Mouse (Mus musculus): ENCODE data around the gene H2-Ke6. TPM values are rescaled to one million over a fixed set of nuclear protein-coding genes. Genes with fewer than 3 reads are reported as not detected.

Gene H2-Ke6
- polyA plus RNA-seq, 1 experiment, result 91.2 TPM

GRCm38 (mm10) chr17:34024861-34025755 lies 2.8 kb downstream of the H2-Ke6 start:
- Histone ChIP-seq H3K4me3 (replicated peaks; ENCODE audit: extremely low read depth, low read depth, low read length) (peak overlapping the region; percentile 83), H3K4me1 (ENCODE audit: control insufficient read depth, insufficient read depth, low read length) (peaks cover 18% of the 10 kb centered on the region)
- no peak for DNase-seq
- no peak for TF ChIP-seq CTCF (IDR thresholded peaks at IDR 0.05; ENCODE audit: insufficient read depth, low read length)
- TF ChIP-seq POLR2A (IDR thresholded peaks at IDR 0.05; ENCODE audit: borderline replicate concordance, extremely low read depth, low read depth, low read length), result no peak
- WGBS, result 2% methylated on average over 57 of the region's 57 CpGs

GRCm38 (mm10) chr17:34024317-34024821 lies 3.5 kb downstream of the H2-Ke6 start, which contains the start of gene Ring1:
TSS of gene Ring1 (minus strand) at chr17:34024680.
- TF ChIP-seq CTCF (IDR thresholded peaks at IDR 0.05; ENCODE audit: insufficient read depth, low read length) (no peak), POLR2A (IDR thresholded peaks at IDR 0.05; ENCODE audit: borderline replicate concordance, extremely low read depth, low read depth, low read length) (peak; percentile 95)
- under 1% methylated on average over 58 of the region's 58 CpGs for WGBS
- DNase-seq, result peak; percentile 91
- H3K4me3 ChIP-seq (replicated peaks; ENCODE audit: extremely low read depth, low read depth, low read length), result peak within 1 kb of the TSS; percentile 83
- H3K4me1 ChIP-seq (ENCODE audit: control insufficient read depth, insufficient read depth, low read length), result peaks cover 16% of the 10 kb centered on the region

GRCm38 (mm10) chr17:34023678-34024077 lies 4.2 kb downstream of the H2-Ke6 start:
- no peak overlapping the region for H3K4me3 ChIP-seq (replicated peaks; ENCODE audit: extremely low read depth, low read depth, low read length)
- no peak for DNase-seq
- TF ChIP-seq CTCF (IDR thresholded peaks at IDR 0.05; ENCODE audit: insufficient read depth, low read length) (no peak), POLR2A (IDR thresholded peaks at IDR 0.05; ENCODE audit: borderline replicate concordance, extremely low read depth, low read depth, low read length) (no peak)
- peaks cover 16% of the 10 kb centered on the region for H3K4me1 ChIP-seq (ENCODE audit: control insufficient read depth, insufficient read depth, low read length)
- whole genome bisulfite sequencing, result 56% methylated on average over 9 of the region's 9 CpGs

- Histone ChIP-seq H3K4me3 (replicated peaks; ENCODE audit: extremely low read depth, low read depth, low read length) (no peak overlapping the region), H3K4me1 (ENCODE audit: control insufficient read depth, insufficient read depth, low read length) (peaks cover 16% of the 10 kb centered on the region)
- no peak for DNase-seq
- TF ChIP-seq CTCF (IDR thresholded peaks at IDR 0.05; ENCODE audit: insufficient read depth, low read length) (no peak), POLR2A (IDR thresholded peaks at IDR 0.05; ENCODE audit: borderline replicate concordance, extremely low read depth, low read depth, low read length) (no peak)
- 96% methylated on average over 20 of the region's 20 CpGs for WGBS
Observed at GRCm38 (mm10) chr17:34022987-34023386, 4.9 kb downstream of the H2-Ke6 start.

GRCm38 (mm10) chr17:34022414-34022783 lies 5.5 kb downstream of the H2-Ke6 start:
- 91% methylated on average over 14 of the region's 14 CpGs for WGBS
- DNase-seq, result no peak
- Histone ChIP-seq H3K4me1 (ENCODE audit: control insufficient read depth, insufficient read depth, low read length) (peaks cover 16% of the 10 kb centered on the region), H3K4me3 (replicated peaks; ENCODE audit: extremely low read depth, low read depth, low read length) (no peak overlapping the region)
- TF ChIP-seq CTCF (IDR thresholded peaks at IDR 0.05; ENCODE audit: insufficient read depth, low read length) (no peak), POLR2A (IDR thresholded peaks at IDR 0.05; ENCODE audit: borderline replicate concordance, extremely low read depth, low read depth, low read length) (no peak)

GRCm38 (mm10) chr17:34021539-34022413 lies 6.1 kb downstream of the H2-Ke6 start:
- WGBS, result 94% methylated on average over 23 of the region's 23 CpGs
- Histone ChIP-seq H3K4me3 (replicated peaks; ENCODE audit: extremely low read depth, low read depth, low read length) (no peak overlapping the region), H3K4me1 (ENCODE audit: control insufficient read depth, insufficient read depth, low read length) (peaks cover 10% of the 10 kb centered on the region; the same call in 1 of the 2 replicates)
- TF ChIP-seq CTCF (IDR thresholded peaks at IDR 0.05; ENCODE audit: insufficient read depth, low read length) (no peak), POLR2A (IDR thresholded peaks at IDR 0.05; ENCODE audit: borderline replicate concordance, extremely low read depth, low read depth, low read length) (no peak)
- DNase-seq, result no peak

- DNase-seq, result no peak
- Histone ChIP-seq H3K4me1 (ENCODE audit: control insufficient read depth, insufficient read depth, low read length) (no peaks in the 10 kb centered on the region), H3K4me3 (replicated peaks; ENCODE audit: extremely low read depth, low read depth, low read length) (no peak overlapping the region)
- 96% methylated on average over 8 of the region's 8 CpGs for WGBS
- TF ChIP-seq CTCF (IDR thresholded peaks at IDR 0.05; ENCODE audit: insufficient read depth, low read length) (no peak), POLR2A (IDR thresholded peaks at IDR 0.05; ENCODE audit: borderline replicate concordance, extremely low read depth, low read depth, low read length) (no peak)
Observed at GRCm38 (mm10) chr17:34013436-34013835, 14.4 kb downstream of the H2-Ke6 start.

- no peak for DNase-seq
- H3K4me3 ChIP-seq (replicated peaks; ENCODE audit: extremely low read depth, low read depth, low read length), result no peak overlapping the region
- no peak for TF ChIP-seq CTCF (IDR thresholded peaks at IDR 0.05; ENCODE audit: insufficient read depth, low read length)
- no peak for TF ChIP-seq POLR2A (IDR thresholded peaks at IDR 0.05; ENCODE audit: borderline replicate concordance, extremely low read depth, low read depth, low read length)
- no peaks in the 10 kb centered on the region for H3K4me1 ChIP-seq (ENCODE audit: control insufficient read depth, insufficient read depth, low read length)
- WGBS, result 68% methylated on average over 5 of the region's 5 CpGs
Observed at GRCm38 (mm10) chr17:34010156-34010555, 17.7 kb downstream of the H2-Ke6 start.

- no peaks in the 10 kb centered on the region for H3K4me1 ChIP-seq (ENCODE audit: control insufficient read depth, insufficient read depth, low read length)
- no peak for TF ChIP-seq POLR2A (IDR thresholded peaks at IDR 0.05; ENCODE audit: borderline replicate concordance, extremely low read depth, low read depth, low read length)
- no peak for TF ChIP-seq CTCF (IDR thresholded peaks at IDR 0.05; ENCODE audit: insufficient read depth, low read length)
- WGBS, result 39% methylated on average over 2 of the region's 2 CpGs
- no peak for DNase-seq
- H3K4me3 ChIP-seq (replicated peaks; ENCODE audit: extremely low read depth, low read depth, low read length), result no peak overlapping the region
Observed at GRCm38 (mm10) chr17:34006570-34006969, 21.3 kb downstream of the H2-Ke6 start.
